Mouse (Mus musculus) erythroblast, adult 5-6 weeks (primary cell): ENCODE measurements at regions not wholly inside any gene's neighbourhood (a gene's known extent, or its start where the extent isn't known, plus 50 kb on each side); places are given as distances from the start of the nearest gene placed in this dataset.
A peak's percentile ranks its signal among the peaks of the same experiment; 100 is the strongest.

Experiments used
- ATAC-seq: replicated peaks from 2 replicates; pipeline ENCODE4 v1.8.0; 2016; ENCODE audit warnings: moderate number of reproducible peaks, mild to moderate bottlenecking, moderate TSS enrichment, inconsistent platforms; ENCODE audit not compliant: poor library complexity, low FRiP score, severe bottlenecking

DNA sequence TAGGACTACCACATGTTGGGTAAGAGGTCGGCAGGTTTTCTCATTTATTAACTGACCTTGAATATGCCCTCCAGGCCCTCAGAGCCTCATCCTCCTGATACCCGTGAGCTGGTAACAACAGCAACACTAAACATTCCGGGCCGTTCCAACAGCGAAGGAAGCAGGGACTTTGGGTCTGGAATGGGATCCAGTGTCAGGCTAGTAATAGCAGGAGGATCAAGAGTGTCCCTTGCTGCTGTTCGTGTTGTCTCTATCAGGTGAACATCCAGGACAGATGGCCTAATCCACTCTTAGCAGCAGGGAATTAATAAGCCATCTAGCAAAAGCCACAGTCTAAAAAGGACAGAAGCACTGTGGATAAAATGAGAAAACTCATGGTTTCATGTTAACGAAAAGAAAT lies 106.7 kb downstream of the Cpeb2 start:
- ATAC-seq, result no peak

DNA sequence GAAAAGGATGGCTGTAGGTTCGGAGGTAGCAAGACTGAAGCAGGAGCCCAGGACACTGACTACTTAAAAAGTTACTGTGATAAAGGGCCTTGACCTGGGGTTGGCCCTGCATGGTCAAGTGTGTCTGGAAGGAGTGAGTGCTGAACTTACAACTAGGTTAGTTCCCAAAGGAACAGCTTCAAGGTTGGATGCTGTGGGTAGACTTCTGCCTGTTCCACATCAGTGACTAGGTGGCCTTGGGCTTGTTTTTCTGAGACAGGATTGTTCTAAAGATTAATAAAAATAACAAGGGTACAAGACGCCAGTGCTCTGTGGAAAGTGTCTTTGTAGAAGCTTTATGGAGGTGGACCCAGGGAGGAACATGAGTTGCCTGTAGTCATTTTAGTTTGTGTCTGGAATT lies 108.5 kb downstream of the Cpeb2 start:
- ATAC-seq, result no peak

GRCm38 (mm10) chr5:43344441-43344840 lies 111.5 kb downstream of the Cpeb2 start:
- no peak for ATAC-seq

DNA sequence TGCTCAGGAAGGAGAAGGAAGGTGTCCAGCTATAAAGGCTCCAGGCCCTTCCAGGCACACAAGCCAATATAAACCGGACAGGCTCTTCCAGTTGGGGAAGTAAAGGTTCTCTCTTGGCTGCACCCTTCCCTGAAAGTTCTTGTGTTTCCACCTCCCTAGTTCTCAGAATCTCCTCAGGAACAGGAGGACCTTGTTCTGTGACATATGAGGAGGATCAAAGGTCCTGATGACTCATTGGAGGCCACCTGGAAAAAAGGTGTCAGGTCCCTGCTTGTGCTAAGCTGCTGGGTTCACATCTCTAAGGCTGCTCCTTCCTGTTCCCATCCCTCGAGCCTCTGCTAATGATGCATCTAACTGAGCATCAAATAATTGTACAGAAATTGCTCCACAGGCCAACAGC lies 118.0 kb downstream of the Cpeb2 start:
- no peak for ATAC-seq

DNA sequence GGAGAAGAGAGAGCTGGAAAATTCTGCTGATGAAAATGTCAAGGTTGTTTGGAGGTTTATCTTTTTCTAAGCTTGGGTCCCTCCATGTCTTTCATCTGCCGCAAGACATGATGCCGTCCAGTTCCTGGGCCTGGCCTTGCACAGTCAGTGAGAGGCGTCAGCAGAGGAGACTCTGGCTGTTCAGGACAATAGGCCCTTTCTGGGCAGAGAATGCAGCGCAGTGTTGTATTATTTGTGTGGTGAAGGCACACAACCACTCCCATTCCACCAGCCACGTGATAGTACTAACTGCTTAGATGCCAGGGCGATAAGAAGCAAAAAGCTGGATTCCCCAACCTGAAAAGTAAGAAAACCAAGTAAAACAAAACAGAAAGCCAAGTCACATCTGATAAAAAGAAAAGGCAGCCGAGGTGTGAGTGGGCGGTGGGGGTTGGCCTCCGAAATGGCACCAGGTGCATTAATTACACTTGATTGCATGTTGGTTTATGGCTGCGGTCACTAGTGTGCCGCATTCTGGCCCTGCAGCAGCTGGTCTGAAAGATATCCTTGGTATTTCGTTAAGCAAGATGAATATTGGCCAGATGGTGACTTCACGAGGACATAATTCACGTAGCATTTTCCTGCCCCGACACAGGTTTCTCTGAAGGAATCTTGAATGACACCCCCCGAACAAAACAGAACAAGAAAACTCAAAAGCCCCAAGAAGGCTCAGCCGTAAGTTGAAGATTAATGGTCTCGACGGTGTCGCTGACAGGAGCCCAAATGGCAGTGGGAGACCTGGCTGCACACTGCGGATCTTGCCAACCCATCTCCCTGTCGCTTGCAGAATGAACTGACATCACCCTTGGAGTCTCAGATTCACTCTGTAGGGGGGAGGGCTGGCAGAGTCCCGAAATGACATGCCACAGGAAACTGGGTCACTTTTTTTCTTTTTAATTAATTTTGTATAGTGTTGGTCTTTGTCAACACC lies 120.3 kb downstream of the Cpeb2 start:
- ATAC-seq, result no peak

DNA sequence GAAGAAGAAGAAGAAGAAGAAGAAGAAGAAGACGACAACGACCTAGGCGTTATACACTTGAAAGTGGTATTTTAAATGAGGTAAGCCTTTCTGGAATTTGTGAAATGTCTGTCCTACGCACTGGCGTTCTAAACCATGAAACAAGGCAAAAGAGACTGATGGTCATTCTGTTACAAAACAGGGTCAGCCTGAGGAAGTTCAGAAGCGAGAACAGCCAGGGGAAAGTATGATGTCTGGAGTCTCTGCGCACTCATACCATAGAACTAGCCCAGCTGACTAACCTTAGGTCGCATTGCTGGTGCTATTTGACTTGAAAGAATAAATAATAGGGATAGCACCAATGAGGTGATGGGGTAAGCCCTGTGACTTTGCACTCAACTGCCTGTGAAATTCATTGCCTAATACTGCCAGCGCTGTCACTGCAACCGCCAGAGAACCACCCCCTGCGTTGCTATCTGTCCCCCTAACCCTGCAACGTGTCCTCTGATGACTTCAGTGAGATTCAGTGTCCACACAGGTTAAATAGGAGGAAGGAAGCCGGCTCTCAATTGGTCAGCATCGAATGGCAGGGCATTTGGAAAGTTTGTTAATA lies 121.5 kb downstream of the Cpeb2 start:
- ATAC-seq, result no peak

DNA sequence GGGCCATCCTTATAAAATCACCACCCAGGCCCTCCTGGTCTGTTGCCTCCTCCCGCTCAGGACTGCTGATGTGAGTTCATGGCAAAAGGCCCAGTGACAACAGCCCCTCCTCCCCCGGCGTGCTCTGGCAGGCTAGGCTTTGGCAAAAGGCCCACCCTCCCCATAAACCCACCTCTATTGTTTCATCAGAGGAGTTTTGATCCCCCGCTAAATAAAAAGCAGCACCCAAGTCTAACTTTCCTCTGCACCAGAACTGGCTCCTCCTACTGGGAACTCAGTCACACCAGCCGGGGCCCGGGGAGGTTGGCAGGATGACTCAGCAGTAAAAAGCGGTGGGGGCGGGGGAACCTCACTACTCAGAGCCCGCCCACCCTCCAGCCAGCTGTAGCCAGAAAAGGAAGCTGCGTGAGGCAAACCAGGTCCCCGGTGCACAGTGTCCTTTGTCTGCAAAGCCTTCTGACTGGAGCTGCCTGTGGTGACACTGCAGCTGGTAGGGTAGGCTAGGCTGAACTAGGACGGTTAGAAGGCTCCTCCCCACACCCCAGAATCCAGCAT lies 122.1 kb downstream of the Cpeb2 start:
- ATAC-seq, result peak; percentile 87

- no peak for ATAC-seq
These were observed 122.9 kb downstream of the Cpeb2 start for GRCm38 (mm10) chr5:43355832-43356231.

DNA sequence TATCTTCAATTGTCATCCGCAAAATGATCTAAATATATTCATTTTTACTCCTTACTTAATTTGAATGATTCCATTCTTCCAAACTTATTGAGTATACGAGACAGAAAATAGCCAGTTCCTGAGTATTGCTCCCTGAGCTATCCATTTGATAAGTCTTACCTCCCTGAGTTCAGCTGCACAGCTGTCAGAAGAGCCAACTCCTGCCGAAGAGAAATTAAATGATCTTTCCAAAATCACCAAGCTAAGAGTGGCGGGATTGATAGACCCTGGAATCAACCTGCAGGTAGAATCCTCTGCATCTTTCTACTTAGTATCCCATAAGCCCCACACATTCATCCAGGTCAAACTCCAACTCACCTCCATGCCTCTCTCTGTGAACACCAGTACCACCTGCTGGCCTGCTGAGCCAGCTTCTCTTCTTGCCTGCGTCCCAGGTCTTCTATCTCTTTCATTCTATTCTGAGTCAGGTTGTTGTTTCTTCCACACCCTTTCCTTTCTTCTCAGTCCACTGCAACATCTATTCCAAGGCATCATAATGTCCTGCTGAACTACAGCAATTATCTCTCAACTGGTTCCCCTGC lies 124.2 kb downstream of the Cpeb2 start:
- no peak for ATAC-seq

DNA sequence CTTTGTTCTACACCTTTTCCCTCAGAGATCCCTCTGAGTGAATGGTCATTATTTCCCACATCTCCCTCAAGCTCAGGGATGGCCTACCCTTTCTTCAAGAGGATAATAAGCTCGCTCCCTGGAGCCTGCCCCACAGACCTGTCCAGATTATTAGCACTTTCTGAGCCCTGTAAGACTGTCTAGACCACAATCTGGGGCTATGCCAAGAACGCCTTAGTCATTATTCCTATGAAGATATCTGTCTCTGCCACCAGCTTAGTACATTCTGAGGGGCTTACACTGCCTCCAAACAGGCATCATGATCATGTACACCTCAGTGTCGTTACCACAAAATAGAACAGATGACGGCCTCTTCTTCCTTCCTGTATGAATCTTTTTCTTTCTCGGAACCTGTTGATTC lies 124.9 kb downstream of the Cpeb2 start:
- ATAC-seq, result no peak

GRCm38 (mm10) chr5:43358928-43359765 lies 126.2 kb downstream of the Cpeb2 start:
- ATAC-seq, result no peak

DNA sequence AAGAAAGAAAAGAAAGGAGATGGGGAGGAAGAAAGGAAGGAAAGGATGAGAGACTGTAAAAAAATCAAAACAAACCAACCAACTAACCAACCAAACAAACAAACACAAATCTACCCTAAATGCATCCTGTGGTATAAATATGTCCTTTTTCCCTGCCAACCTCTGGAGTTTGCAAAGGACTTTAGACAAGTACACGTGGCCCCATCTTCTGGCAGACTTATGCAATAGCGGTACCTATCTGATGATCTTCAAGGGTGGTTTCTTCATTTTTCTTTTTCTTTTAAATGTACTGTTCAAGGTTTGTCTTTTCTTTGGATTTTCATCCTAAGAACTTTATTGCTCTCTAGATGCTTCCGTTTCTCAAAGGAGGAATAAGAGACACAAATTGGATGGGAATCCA lies 127.3 kb downstream of the Cpeb2 start:
- no peak for ATAC-seq

DNA sequence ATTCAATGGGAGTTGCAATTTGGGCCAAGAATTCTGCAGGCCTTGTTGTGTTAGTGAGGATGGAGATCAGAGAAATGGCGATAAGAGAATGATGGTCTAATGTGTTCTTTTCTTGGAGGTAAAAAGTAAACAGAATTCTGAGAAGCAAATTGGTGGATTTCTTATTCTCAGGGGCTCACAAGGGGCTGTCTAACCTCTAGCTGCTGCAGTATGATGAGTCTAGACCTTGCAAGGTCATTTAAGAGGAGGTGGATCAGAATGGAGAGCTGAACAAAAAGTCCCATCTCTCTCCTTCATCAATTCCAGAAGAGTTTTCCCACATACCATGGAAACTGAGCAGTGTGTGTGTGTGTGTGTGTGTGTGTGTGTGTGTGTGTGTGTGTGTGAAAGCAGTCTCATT lies 128.1 kb downstream of the Cpeb2 start:
- ATAC-seq, result no peak

- ATAC-seq, result no peak
These were observed 139.4 kb downstream of the Cpeb2 start for GRCm38 (mm10) chr5:43372385-43372784.

DNA sequence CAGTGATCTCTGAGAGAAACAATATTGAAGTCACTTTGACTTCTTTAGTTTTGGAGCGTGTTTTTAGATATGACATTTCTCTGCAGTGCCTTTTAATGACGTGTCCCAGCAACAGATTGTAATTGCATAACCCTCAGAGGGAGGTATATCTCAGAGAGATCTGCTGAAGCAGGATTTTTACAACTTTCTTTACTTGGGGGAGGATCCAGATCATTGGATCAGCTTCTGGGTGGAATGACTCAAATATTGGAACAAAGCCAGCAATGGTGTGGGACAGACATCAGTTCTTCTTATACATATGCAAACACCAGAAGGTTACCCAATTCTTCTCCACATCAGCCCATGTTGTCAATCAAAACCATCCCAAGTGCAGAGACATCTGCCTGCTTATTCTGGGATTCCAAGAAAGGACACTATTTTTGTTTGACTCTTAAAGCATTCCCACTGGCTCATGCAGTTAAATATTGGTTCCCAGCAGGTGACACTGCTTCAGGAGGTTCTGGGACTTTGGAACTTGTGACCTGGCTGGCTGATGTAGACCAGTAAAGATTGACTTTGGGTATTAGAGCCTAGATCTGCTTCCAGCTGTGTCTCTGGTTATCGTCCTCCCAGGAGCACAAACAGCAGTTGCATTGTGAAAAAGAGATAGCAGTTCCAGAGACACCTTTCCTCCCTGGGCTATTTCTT lies 130.5 kb upstream of the C1qtnf7 start:
- ATAC-seq, result no peak

GRCm38 (mm10) chr5:43390997-43391396 lies 124.3 kb upstream of the C1qtnf7 start:
- ATAC-seq, result no peak

DNA sequence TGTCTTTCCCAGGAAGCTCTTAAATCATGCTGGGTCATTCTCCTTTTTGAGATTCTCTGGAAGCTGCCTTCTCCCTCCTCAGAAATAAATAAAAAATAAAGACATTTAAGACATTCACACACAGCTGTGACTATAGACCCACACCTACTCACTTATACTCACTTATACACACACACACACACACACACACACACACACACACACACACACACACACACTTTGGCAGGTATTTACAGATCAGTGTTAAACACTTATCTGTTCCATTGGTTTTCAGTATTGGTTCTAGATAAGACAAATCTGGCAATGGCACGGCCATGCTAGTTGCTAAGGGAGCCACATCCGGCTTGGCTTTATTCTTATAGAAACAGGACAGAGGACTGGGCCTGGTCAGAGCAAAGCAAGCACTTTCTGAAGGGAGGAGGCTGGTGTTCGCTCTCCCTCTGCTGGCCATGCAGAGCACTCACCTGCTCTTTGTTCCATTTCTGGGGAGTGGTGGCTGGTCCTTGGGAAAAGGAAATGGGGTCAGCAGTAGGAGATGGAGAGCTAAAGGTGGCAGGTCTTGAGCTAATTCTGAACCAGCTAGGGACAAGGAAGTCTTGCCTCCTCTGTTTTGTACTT lies 123.8 kb upstream of the C1qtnf7 start:
- ATAC-seq, result no peak

DNA sequence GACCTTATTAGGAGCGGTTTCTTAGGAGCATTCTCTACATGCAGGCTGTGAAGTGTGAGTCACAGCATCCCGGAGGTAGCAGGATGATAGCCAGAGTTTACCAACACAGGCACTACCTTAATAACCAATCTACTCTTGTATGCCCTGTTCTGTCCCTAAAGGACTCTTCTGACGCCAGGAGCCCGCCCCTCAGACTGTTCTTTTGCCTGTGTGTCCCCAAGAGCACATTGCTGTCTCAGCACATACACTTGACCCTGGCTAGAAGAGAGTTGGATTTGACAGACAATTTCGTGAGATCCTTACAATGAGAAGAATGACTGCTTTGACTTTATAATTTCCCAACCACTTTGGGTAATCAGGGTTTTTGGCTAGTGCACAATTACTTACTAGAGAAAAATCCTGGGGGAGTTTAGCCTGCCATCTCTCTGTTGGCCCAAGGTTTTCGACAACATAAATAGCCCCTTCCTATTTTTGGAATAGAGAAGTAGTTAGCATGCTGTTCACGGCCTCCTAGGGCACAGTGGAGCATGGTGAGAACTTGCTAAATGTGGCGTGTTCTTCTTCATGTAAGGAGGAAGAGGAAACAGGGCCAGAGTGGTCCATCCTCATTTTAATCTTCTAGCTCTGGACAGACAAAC lies 122.3 kb upstream of the C1qtnf7 start:
- ATAC-seq, result no peak
